Mouse (Mus musculus) hindbrain, embryonic 14.5 days (tissue): Measurements from ENCODE around the gene Tfap2a. TPM values are rescaled to one million over a fixed set of nuclear protein-coding genes. Genes with fewer than 3 reads are reported as not detected.
A peak's percentile ranks its signal among the peaks of the same experiment; 100 is the strongest.

Source experiments
- ATAC-seq: fragments of 200-750 bp; cut with Nextera tagmentation; 2 replicates; pipeline ENCODE4 v1.8.0; 2017; ENCODE audit warnings: moderate number of reproducible peaks, mild to moderate bottlenecking, moderate TSS enrichment, moderate library complexity; ENCODE audit not compliant: low FRiP score
- DNase-seq: peaks from one replicate; pipeline ENCODE4 v3.0.0-alpha.2; 2015; ENCODE audit warnings: low spot score
- H3K27ac ChIP-seq: fragments of 300-500 bp; sonication (generic); 2 replicates; pipeline ENCODE4 v1.5.1; 2014; ENCODE audit warnings: mild to moderate bottlenecking, moderate library complexity
- H3K27me3 ChIP-seq: fragments of 300-500 bp; sonication (generic); 2 replicates; pipeline ENCODE4 v1.6.1; 2014; ENCODE audit warnings: mild to moderate bottlenecking, low read length, mixed read lengths; ENCODE audit not compliant: control insufficient read depth, insufficient read depth
- H3K36me3 ChIP-seq: fragments of 300-500 bp; sonication (generic); replicated peaks from 2 replicates; pipeline ENCODE4 v1.6.1; 2014; ENCODE audit not compliant: control insufficient read depth, insufficient read depth
- H3K4me1 ChIP-seq: fragments of 300-500 bp; sonication (generic); replicated peaks from 2 replicates; pipeline ENCODE4 v1.6.1; 2014; ENCODE audit warnings: antibody characterized with exemption, low read length, mixed read lengths; ENCODE audit not compliant: control insufficient read depth, insufficient read depth
- H3K4me2 ChIP-seq: fragments of 300-500 bp; sonication (generic); replicated peaks from 2 replicates; pipeline ENCODE4 v1.6.1; 2014; ENCODE audit warnings: mild to moderate bottlenecking, moderate library complexity
- H3K4me3 ChIP-seq: fragments of 300-500 bp; sonication (generic); replicated peaks from 2 replicates; pipeline ENCODE4 v1.5.1; 2014; ENCODE audit warnings: mild to moderate bottlenecking, low read length
- H3K9ac ChIP-seq: fragments of 300-500 bp; sonication (generic); 2 replicates; pipeline ENCODE4 v1.6.1; 2014
- H3K9me3 ChIP-seq: fragments of 300-500 bp; sonication (generic); 2 replicates; pipeline ENCODE4 v1.6.1; 2016; ENCODE audit warnings: low read length; ENCODE audit not compliant: control insufficient read depth
- WGBS: fragments of 180-500 bp; shearing (Covaris S2); extraction: QIAGEN DNeasy Blood & Tissue Kit; methylation state at CpG from one replicate; pipeline ENCODE4 v1.1.7; 2014; 5-methylcytosine and 5-hydroxymethylcytosine counted together
- polyA plus RNA-seq: library from polyadenylated mRNA; unstranded; fragments of >200 nt; fragmentation: Nextera tagmentation; extraction: Ambion mirVana; gene quantifications from 2 replicates; pipeline ENCODE4 v1.2.1, GENCODE M21; 2014

Gene Tfap2a
- polyA plus RNA-seq, 1 experiment from 2014 or later = 10.5 TPM

DNA sequence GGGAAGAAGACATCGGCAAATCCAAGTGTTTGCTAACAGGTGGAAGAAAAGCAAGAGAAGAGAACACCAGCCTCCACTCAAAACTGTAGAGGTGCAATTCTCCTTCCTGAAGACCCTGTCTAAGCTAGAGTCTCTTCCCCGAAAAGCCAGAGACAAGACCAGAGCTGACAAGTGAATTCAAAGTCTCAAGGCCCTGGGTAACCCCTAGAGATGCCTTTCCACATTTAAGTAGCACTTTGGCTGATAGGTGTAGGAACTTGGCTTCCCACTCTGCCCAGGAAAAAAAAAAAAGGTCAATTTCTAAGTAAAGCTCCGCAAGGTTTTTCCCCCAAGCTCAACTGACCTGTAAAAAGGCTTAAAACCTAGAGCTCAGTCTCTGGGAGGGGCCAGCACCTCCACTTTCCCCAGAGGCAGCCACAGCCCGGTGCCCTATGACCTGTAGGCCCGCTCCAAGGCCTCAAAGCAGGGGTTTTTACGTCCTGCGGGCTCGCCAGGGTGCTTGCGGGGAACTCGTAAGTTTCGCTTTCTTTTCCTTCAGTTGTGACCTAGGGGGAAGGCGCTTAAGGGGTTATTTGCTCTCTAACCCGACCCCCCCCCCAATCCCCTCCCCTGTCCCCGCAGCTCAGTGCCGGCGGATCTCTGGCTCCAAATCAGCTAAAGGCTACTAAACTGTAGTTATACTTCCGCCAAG, 2.6 kb downstream of the Tfap2a start:
- no peak for ATAC-seq
- DNase-seq = no peak
- no peak overlapping the region for H3K4me3 ChIP-seq
- peaks cover 82% of the 10 kb centered on the region for H3K27me3 ChIP-seq
- 0 out of 2 replicates have a peak overlapping the region, but pooled peaks have one; percentile 13 for H3K4me2 ChIP-seq
- H3K9ac ChIP-seq = no peak overlapping the region
- no peaks in the 10 kb centered on the region for H3K36me3 ChIP-seq
- WGBS = 4% methylated on average over 17 of the region's 17 CpGs
- no peak overlapping the region for H3K27ac ChIP-seq
- H3K9me3 ChIP-seq = no peaks in the 10 kb centered on the region
- H3K4me1 ChIP-seq = no peaks in the 10 kb centered on the region; the same call in 1 of the 2 replicates

GRCm38 (mm10) chr13:40734316-40734965, 3.7 kb downstream of the Tfap2a start:
- no peak for ATAC-seq
- Histone ChIP-seq H3K9me3 (no peaks in the 10 kb centered on the region), H3K36me3 (no peaks in the 10 kb centered on the region), H3K4me1 (no peaks in the 10 kb centered on the region; the same call in 1 of the 2 replicates), H3K27ac (no peak overlapping the region), H3K9ac (no peak overlapping the region), H3K4me3 (peak overlapping the region; percentile 47), H3K27me3 (peaks cover 71% of the 10 kb centered on the region), H3K4me2 (peak overlapping the region; percentile 46)
- WGBS = under 1% methylated on average over 33 of the region's 33 CpGs
- no peak for DNase-seq

GRCm38 (mm10) chr13:40733542-40734151, 4.5 kb downstream of the Tfap2a start:
- DNase-seq (peak; percentile 64), ATAC-seq (0 out of 2 replicates have a peak, but pooled peaks have one; percentile 29)
- H3K4me1 ChIP-seq = no peaks in the 10 kb centered on the region; the same call in 1 of the 2 replicates
- H3K27me3 ChIP-seq = peaks cover 64% of the 10 kb centered on the region
- H3K9ac ChIP-seq = 0 out of 2 replicates have a peak overlapping the region, but pooled peaks have one; percentile 39
- no peak overlapping the region for H3K27ac ChIP-seq
- H3K4me2 ChIP-seq = peak overlapping the region; percentile 46
- WGBS = under 1% methylated on average over 37 of the region's 38 CpGs
- H3K9me3 ChIP-seq = no peaks in the 10 kb centered on the region
- peak overlapping the region; percentile 47 for H3K4me3 ChIP-seq
- H3K36me3 ChIP-seq = no peaks in the 10 kb centered on the region

GRCm38 (mm10) chr13:40732816-40733541, 5.2 kb downstream of the Tfap2a start:
- 1% methylated on average over 30 of the region's 30 CpGs for WGBS
- H3K27me3 ChIP-seq = peaks cover 64% of the 10 kb centered on the region
- peak overlapping the region; percentile 47 for H3K4me3 ChIP-seq
- no peaks in the 10 kb centered on the region; the same call in 1 of the 2 replicates for H3K4me1 ChIP-seq
- no peak for ATAC-seq
- no peak for DNase-seq
- H3K4me2 ChIP-seq = peak overlapping the region; percentile 46
- H3K9ac ChIP-seq = peak overlapping the region; percentile 73
- H3K36me3 ChIP-seq = no peaks in the 10 kb centered on the region
- H3K27ac ChIP-seq = peak overlapping the region; percentile 43; the same call in 1 of the 2 replicates
- H3K9me3 ChIP-seq = no peaks in the 10 kb centered on the region

- DNase-seq = no peak
- 1% methylated on average over 11 of the region's 11 CpGs for WGBS
Observed at GRCm38 (mm10) chr13:40732085-40732484, 6.1 kb downstream of the Tfap2a start.

GRCm38 (mm10) chr13:40731179-40731841, 6.9 kb downstream of the Tfap2a start:
- under 1% methylated on average over 63 of the region's 74 CpGs for WGBS

More at GRCm38 (mm10) chr13:40732085-40732484, 6.1 kb downstream of the Tfap2a start:
- no peaks in the 10 kb centered on the region for H3K9me3 ChIP-seq
- peak overlapping the region; percentile 93 for H3K27ac ChIP-seq
- H3K27me3 ChIP-seq = peaks cover 61% of the 10 kb centered on the region
- H3K4me2 ChIP-seq = peak overlapping the region; percentile 46
- H3K4me3 ChIP-seq = peak overlapping the region; percentile 47
- no peaks in the 10 kb centered on the region; the same call in 1 of the 2 replicates for H3K4me1 ChIP-seq
- no peaks in the 10 kb centered on the region for H3K36me3 ChIP-seq
- no peak for ATAC-seq
- H3K9ac ChIP-seq = peak overlapping the region; percentile 73

GRCm38 (mm10) chr13:40730651-40731178, 7.5 kb downstream of the Tfap2a start:
- Histone ChIP-seq H3K27me3 (peaks cover 60% of the 10 kb centered on the region), H3K9me3 (no peaks in the 10 kb centered on the region), H3K36me3 (no peaks in the 10 kb centered on the region), H3K4me1 (no peaks in the 10 kb centered on the region; the same call in 1 of the 2 replicates), H3K4me3 (peak overlapping the region; percentile 47), H3K27ac (peak overlapping the region; percentile 93), H3K4me2 (peak overlapping the region; percentile 46), H3K9ac (peak overlapping the region; percentile 73)
- under 1% methylated on average over 33 of the region's 41 CpGs for WGBS
- ATAC-seq (peak; percentile 79), DNase-seq (peak; percentile 73)

More at GRCm38 (mm10) chr13:40731179-40731841, 6.9 kb downstream of the Tfap2a start:
- H3K4me1 ChIP-seq = no peaks in the 10 kb centered on the region; the same call in 1 of the 2 replicates
- DNase-seq (no peak), ATAC-seq (peak; percentile 33; the same call in 1 of the 2 replicates)
- peak overlapping the region; percentile 93 for H3K27ac ChIP-seq
- H3K4me2 ChIP-seq = peak overlapping the region; percentile 46
- H3K9me3 ChIP-seq = no peaks in the 10 kb centered on the region
- no peaks in the 10 kb centered on the region for H3K36me3 ChIP-seq
- H3K4me3 ChIP-seq = peak overlapping the region; percentile 47
- peak overlapping the region; percentile 73 for H3K9ac ChIP-seq
- peaks cover 60% of the 10 kb centered on the region for H3K27me3 ChIP-seq
